ENCODE assay signal across 10 mouse cellular contexts in genomic region chr10:83545341-83545740, GRCm38 (mm10). TPM values are rescaled to one million over a fixed set of nuclear protein-coding genes. Genes with fewer than 3 reads are reported as not detected.
DNase-seq lines count a peak whose midpoint lies in the region; ATAC-seq and TF ChIP-seq lines count a peak whose summit lies in the region.
"Had no signal": no experiment of that assay in that cellular context is flagged by ENCODE, and none has a peak within 500 bp of the region (broad histone marks: within the 10 kb centered on the region; RNA-seq: fewer than 3 reads in every experiment).

No protein-coding gene starts in this region.

- H3K4me1 ChIP-seq in kidney, embryonic 15.5 days = peaks cover 22% of the 10 kb centered on the region
- H3K4me1 ChIP-seq in forebrain, embryonic 11.5 days (replicated peaks; ENCODE audit: control insufficient read depth, insufficient read depth, low read length) = no peaks in the 10 kb centered on the region
- H3K4me1 ChIP-seq in limb, embryonic 10.5 days = peaks cover 12% of the 10 kb centered on the region
- H3K4me1 ChIP-seq in midbrain, postnatal 0 days (ENCODE audit: insufficient read depth, low read length) = peaks cover 7% of the 10 kb centered on the region; the same call in 1 of the 2 replicates

- WGBS in kidney, embryonic 15.5 days = 58% methylated on average over 3 of the region's 3 CpGs
- WGBS in forebrain, embryonic 11.5 days = 76% methylated on average over 3 of the region's 3 CpGs
- 66% methylated on average over 3 of the region's 3 CpGs for WGBS in limb, embryonic 10.5 days
- WGBS in midbrain, postnatal 0 days = 76% methylated on average over 3 of the region's 3 CpGs

- no peaks in the 10 kb centered on the region for H3K27me3 ChIP-seq in kidney, embryonic 15.5 days
- no peaks in the 10 kb centered on the region for H3K27me3 ChIP-seq in forebrain, embryonic 11.5 days (ENCODE audit: control insufficient read depth, insufficient read depth, low read length)
- no peaks in the 10 kb centered on the region for H3K27me3 ChIP-seq in limb, embryonic 10.5 days (ENCODE audit: low read depth, poor library complexity, severe bottlenecking)
- H3K27me3 ChIP-seq in midbrain, postnatal 0 days (ENCODE audit: insufficient read depth, low read length) = no peaks in the 10 kb centered on the region

- peak overlapping the region; percentile 71 for H3K4me2 ChIP-seq in kidney, embryonic 15.5 days
- H3K4me2 ChIP-seq in forebrain, embryonic 11.5 days (ENCODE audit: low read depth, low read length, severe bottlenecking) = peak overlapping the region; percentile 59
- peak overlapping the region; percentile 44 for H3K4me2 ChIP-seq in midbrain, postnatal 0 days (ENCODE audit: low read depth, low read length, poor library complexity, severe bottlenecking)

- no peak for DNase-seq in kidney, postnatal 14 days
- no peak for DNase-seq in forebrain, embryonic 11.5 days (ENCODE audit: low spot score)
- DNase-seq in limb, embryonic 10.5 days (ENCODE audit: low spot score) = no peak
- no peak for DNase-seq in midbrain, postnatal 0 days (ENCODE audit: low spot score)
- DNase-seq in gastrocnemius, adult 8-10 months (ENCODE audit: low spot score in 2 of 2) = no peak
- no peak for DNase-seq in thymus, postnatal 10 days (ENCODE audit: low spot score in 2 of 2)
- no peak for DNase-seq in layer of hippocampus, adult 8-10 months (ENCODE audit: low spot score in 2 of 2)
- DNase-seq: right cerebral cortex, postnatal 4 days had no signal

- peak overlapping the region; percentile 93; the same call in 1 of the 2 replicates for H3K4me3 ChIP-seq in kidney, embryonic 15.5 days (replicated peaks)
- H3K4me3 ChIP-seq in forebrain, embryonic 11.5 days (ENCODE audit: low read depth, low read length) = no peak overlapping the region
- peak overlapping the region; percentile 81; the same call in 1 of the 2 replicates for H3K4me3 ChIP-seq in limb, embryonic 10.5 days
- H3K4me3 ChIP-seq in midbrain, postnatal 0 days (ENCODE audit: low read depth, low read length) = no peak overlapping the region

- H3K9me3 ChIP-seq in kidney, embryonic 15.5 days (replicated peaks) = no peaks in the 10 kb centered on the region
- H3K9me3 ChIP-seq in forebrain, embryonic 11.5 days (ENCODE audit: control insufficient read depth, low read length) = no peaks in the 10 kb centered on the region
- no peaks in the 10 kb centered on the region for H3K9me3 ChIP-seq in limb, embryonic 10.5 days (replicated peaks)
- no peaks in the 10 kb centered on the region for H3K9me3 ChIP-seq in midbrain, postnatal 0 days (ENCODE audit: low read length)
- H3K9me3 ChIP-seq: G1E had no signal

- H3K9ac ChIP-seq in kidney, embryonic 15.5 days = no peak overlapping the region
- no peak overlapping the region for H3K9ac ChIP-seq in forebrain, embryonic 11.5 days (ENCODE audit: low read length)
- H3K9ac ChIP-seq in midbrain, postnatal 0 days (replicated peaks; ENCODE audit: low read length, poor library complexity, severe bottlenecking) = no peak overlapping the region

- TF ChIP-seq CTCF in midbrain, postnatal 0 days (IDR thresholded peaks at IDR 0.05) = no peak

- H3K36me3 ChIP-seq in kidney, embryonic 15.5 days = peaks cover 22% of the 10 kb centered on the region
- H3K36me3 ChIP-seq in forebrain, embryonic 11.5 days (ENCODE audit: control insufficient read depth, insufficient read depth, low read length) = peaks cover 4% of the 10 kb centered on the region; the same call in 1 of the 2 replicates
- H3K36me3 ChIP-seq in limb, embryonic 10.5 days = peaks cover 28% of the 10 kb centered on the region
- peaks cover 7% of the 10 kb centered on the region for H3K36me3 ChIP-seq in midbrain, postnatal 0 days (ENCODE audit: insufficient read depth, low read length)

- ATAC-seq in kidney, embryonic 15.5 days (replicated peaks; ENCODE audit: low FRiP score) = no peak
- ATAC-seq in forebrain, embryonic 11.5 days (replicated peaks; ENCODE audit: low FRiP score) = no peak
- no peak for ATAC-seq in midbrain, postnatal 0 days (ENCODE audit: low FRiP score)

- H3K27ac ChIP-seq in kidney, embryonic 15.5 days = no peak overlapping the region
- H3K27ac ChIP-seq in forebrain, embryonic 11.5 days (ENCODE audit: low read depth, low read length) = no peak overlapping the region
- H3K27ac ChIP-seq in limb, embryonic 10.5 days = no peak overlapping the region
- H3K27ac ChIP-seq in midbrain, postnatal 0 days (ENCODE audit: low read depth, low read length) = no peak overlapping the region

RNA-seq across cellular contexts. Expression of gene Washc4, which starts 1.8 kb away (rescaled TPM):
- polyA plus RNA-seq in kidney, embryonic 15.5 days (2015; fragmentation: Nextera tagmentation; extraction: Ambion mirVana) = 34.0 and 37.5 TPM in 2 replicates
- polyA plus RNA-seq in forebrain, embryonic 11.5 days (2014; fragmentation: Nextera tagmentation; extraction: Ambion mirVana) = 28.9 and 36.5 TPM in 2 replicates
- polyA plus RNA-seq in limb, embryonic 10.5 days (2016; fragmentation: Nextera tagmentation; extraction: Ambion mirVana) = 31.2 and 32.3 TPM in 2 replicates
- total RNA-seq in midbrain, postnatal 0 days (2014; rRNA removed) = 16.5 and 25.4 TPM in 2 replicates
- 21.8 and 22.1 TPM in 2 replicates for polyA plus RNA-seq in midbrain, postnatal 0 days (2015; fragmentation: Nextera tagmentation; extraction: Ambion mirVana)
- 1 to 10 TPM; 7.0 to 9.4 (median 7.8) TPM for total RNA-seq in gastrocnemius, adult 8-10 months (2022)
- total RNA-seq in layer of hippocampus, adult 8-10 months (2022) = 10 to 100 TPM; 27.4 to 35.4 (median 31.0) TPM

RNA-seq across cellular contexts. Expression of gene Aldh1l2, which starts 11.4 kb away (rescaled TPM):
- polyA plus RNA-seq in kidney, embryonic 15.5 days (2015; fragmentation: Nextera tagmentation; extraction: Ambion mirVana) = 0.79 and 0.99 TPM in 2 replicates
- polyA plus RNA-seq in forebrain, embryonic 11.5 days (2014; fragmentation: Nextera tagmentation; extraction: Ambion mirVana) = 6.1 and 7.1 TPM in 2 replicates
- 0.87 and 0.90 TPM in 2 replicates for polyA plus RNA-seq in limb, embryonic 10.5 days (2016; fragmentation: Nextera tagmentation; extraction: Ambion mirVana)
- total RNA-seq in midbrain, postnatal 0 days (2014; rRNA removed) = 21.5 and 27.4 TPM in 2 replicates
- 8.7 and 10.8 TPM in 2 replicates for polyA plus RNA-seq in midbrain, postnatal 0 days (2015; fragmentation: Nextera tagmentation; extraction: Ambion mirVana)
- 1 to 10 TPM; 3.2 to 4.8 (median 4.1) TPM for total RNA-seq in gastrocnemius, adult 8-10 months (2022)
- 1 to 10 TPM; 2.5 to 5.5 (median 4.1) TPM for total RNA-seq in layer of hippocampus, adult 8-10 months (2022)
- polyA plus RNA-seq: G1E had no signal

Comparison
In these comparisons a context has a peak if more than half of its experiments do, and no peak if none do; other contexts are left out.
1. H3K4me3 ChIP-seq: peak in kidney, embryonic 15.5 days (single experiment) and limb, embryonic 10.5 days (single experiment); none in forebrain, embryonic 11.5 days (single experiment) and midbrain, postnatal 0 days (single experiment).
2. Peak in every context shown above with its lines, with median percentiles within 50 percentile points of each other: H3K4me2 ChIP-seq.